Mouse (Mus musculus): ENCODE measurements at regions not wholly inside any gene's neighbourhood (a gene's known extent, or its start where the extent isn't known, plus 50 kb on each side); places are given as distances from the start of the nearest gene placed in this dataset.

DNA sequence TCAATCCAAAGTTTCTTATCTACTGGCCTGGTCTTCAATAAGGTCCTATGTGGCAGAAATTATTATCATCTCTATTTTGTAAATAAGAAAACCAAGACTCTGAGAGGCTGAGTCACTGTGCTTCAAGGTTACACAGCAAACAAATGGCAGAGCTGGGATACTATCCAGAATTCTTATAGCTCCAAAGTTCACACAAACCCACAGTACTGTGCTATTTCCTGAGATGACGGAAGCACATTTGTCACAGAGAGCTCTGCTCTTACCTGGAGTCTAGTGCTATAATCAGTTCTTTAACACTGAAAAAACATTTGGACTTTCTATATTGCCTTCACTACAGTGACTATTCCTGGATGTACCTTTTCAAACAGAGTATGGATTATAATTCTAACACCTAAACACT, 654.7 kb upstream of the Brinp1 start:
- no peak overlapping the region for H3K27ac ChIP-seq (ENCODE audit: low read length)
- H3K9ac ChIP-seq (ENCODE audit: low read length): no peak overlapping the region
- H3K4me1 ChIP-seq (replicated peaks; ENCODE audit: control insufficient read depth, insufficient read depth, low read length): no peaks in the 10 kb centered on the region
- no peaks in the 10 kb centered on the region for H3K36me3 ChIP-seq (ENCODE audit: control insufficient read depth, insufficient read depth, low read length)
- H3K4me3 ChIP-seq (ENCODE audit: low read length): no peak overlapping the region
- no peaks in the 10 kb centered on the region for H3K27me3 ChIP-seq (ENCODE audit: control insufficient read depth, insufficient read depth, low read depth, low read length)
- no peak for ATAC-seq (ENCODE audit: low read depth)
- H3K9me3 ChIP-seq (ENCODE audit: control insufficient read depth, low read length): no peaks in the 10 kb centered on the region
- 83% methylated on average over 1 of the region's 1 CpGs for WGBS
- H3K4me2 ChIP-seq (ENCODE audit: low read depth, low read length): no peak overlapping the region

DNA sequence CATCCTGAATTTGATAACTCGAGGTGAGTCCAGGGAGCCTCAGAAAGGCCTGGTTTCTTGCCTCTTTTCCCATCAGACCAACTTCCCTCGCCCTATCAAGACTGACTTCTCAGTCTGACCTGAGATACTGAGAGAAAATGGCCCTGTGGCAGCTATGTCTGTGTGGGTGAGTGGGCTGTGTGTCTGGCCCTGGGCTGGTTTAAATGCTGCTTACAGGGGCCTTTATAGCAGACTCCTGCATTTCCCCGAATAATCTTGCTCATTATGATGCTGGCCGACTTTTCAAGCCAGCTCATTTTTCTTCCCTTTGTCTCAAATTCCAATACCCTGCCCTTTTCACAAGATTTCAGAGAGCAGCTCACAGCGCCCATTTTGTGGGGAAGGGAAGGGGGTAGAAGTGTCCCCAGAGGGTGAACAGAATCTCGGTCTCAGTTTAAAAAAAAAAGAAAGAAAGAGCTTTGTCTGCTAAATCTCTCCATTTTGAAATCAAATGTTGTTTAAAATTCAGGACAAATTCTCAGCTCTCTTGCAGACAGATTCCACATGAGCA, 642.9 kb upstream of the Brinp1 start:
- 44% methylated on average over 6 of the region's 6 CpGs for WGBS
- Histone ChIP-seq H3K4me1 (replicated peaks; ENCODE audit: control insufficient read depth, insufficient read depth, low read length) (no peaks in the 10 kb centered on the region), H3K27ac (ENCODE audit: low read length) (no peak overlapping the region), H3K9me3 (ENCODE audit: control insufficient read depth, low read length) (no peaks in the 10 kb centered on the region), H3K36me3 (ENCODE audit: control insufficient read depth, insufficient read depth, low read length) (no peaks in the 10 kb centered on the region), H3K4me2 (ENCODE audit: low read depth, low read length) (no peak overlapping the region), H3K9ac (ENCODE audit: low read length) (no peak overlapping the region), H3K27me3 (ENCODE audit: control insufficient read depth, insufficient read depth, low read depth, low read length) (no peaks in the 10 kb centered on the region), H3K4me3 (ENCODE audit: low read length) (no peak overlapping the region)
- no peak for ATAC-seq (ENCODE audit: low read depth)

DNA sequence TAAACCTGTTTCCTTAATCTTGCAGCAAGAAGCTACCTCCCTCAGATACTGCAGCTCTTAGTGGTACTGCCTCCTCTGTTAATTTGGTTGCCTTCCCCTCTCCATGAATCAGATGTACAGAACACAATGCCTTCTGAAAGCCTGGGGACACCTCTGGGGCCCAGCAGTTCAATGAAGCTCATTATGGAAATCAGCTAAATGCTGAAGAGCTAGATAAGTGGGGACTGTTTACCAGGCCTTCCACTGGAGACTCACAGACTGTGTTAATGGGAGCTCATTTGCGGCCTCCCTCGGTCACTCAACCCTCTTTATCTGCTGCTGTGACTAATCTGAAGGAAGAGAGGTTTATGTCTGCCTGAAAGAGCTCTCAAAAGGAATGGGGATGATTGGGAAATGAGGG, 639.8 kb upstream of the Brinp1 start:
- WGBS: 56% methylated on average over 2 of the region's 2 CpGs
- no peaks in the 10 kb centered on the region for H3K4me1 ChIP-seq (replicated peaks; ENCODE audit: control insufficient read depth, insufficient read depth, low read length)

DNA sequence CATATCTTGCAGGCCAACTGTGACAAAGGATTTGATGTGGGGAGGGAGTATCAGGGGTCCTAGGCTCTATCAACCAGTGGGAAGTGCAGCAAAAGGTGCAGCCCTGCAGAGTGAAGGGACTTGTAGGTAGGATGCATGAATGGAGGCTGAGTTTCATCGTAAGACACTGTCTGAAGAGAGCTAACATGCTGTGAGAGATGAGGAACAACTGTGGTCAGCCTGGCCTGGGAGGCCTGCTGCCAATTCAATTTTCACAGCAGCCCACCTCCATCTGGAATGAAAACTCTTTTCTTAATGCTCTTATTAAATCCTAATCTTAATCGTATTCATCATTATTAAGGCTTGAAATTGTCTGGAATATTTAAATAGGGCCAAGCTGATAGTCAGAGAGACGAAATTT, 622.1 kb upstream of the Brinp1 start:
- H3K27me3 ChIP-seq (ENCODE audit: control insufficient read depth, insufficient read depth, low read depth, low read length): no peaks in the 10 kb centered on the region
- ATAC-seq (ENCODE audit: low read depth): peak; percentile 74
- 55% methylated on average over 3 of the region's 3 CpGs for WGBS

More for the DNA sequence above, 639.8 kb upstream of the Brinp1 start:
- no peak overlapping the region for H3K27ac ChIP-seq (ENCODE audit: low read length)
- H3K27me3 ChIP-seq (ENCODE audit: control insufficient read depth, insufficient read depth, low read depth, low read length): no peaks in the 10 kb centered on the region
- no peak overlapping the region for H3K4me3 ChIP-seq (ENCODE audit: low read length)
- H3K9ac ChIP-seq (ENCODE audit: low read length): no peak overlapping the region
- H3K9me3 ChIP-seq (ENCODE audit: control insufficient read depth, low read length): no peaks in the 10 kb centered on the region
- no peaks in the 10 kb centered on the region for H3K36me3 ChIP-seq (ENCODE audit: control insufficient read depth, insufficient read depth, low read length)
- no peak for ATAC-seq (ENCODE audit: low read depth)
- H3K4me2 ChIP-seq (ENCODE audit: low read depth, low read length): no peak overlapping the region

DNA sequence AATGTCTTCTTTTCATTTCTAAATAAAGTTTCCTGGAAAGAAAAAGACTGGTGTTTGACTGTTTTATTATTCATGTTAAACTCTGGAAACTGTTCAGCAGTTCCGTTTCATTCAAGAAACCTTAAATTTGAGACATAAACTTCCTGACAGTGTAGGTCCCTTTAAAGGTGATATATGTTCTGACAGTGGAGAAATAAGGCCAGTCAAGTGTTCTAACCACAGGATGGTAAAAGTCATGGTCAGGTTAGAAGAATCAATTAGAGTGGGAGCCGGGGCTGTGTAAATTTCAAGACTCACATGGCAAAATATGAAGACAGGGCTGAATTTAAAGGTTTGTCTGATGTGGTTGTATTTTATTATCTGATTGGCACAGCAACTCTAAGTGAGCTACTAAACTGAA, 593.9 kb upstream of the Brinp1 start:
- no peaks in the 10 kb centered on the region for H3K9me3 ChIP-seq (ENCODE audit: control insufficient read depth, low read length)
- no peaks in the 10 kb centered on the region for H3K4me1 ChIP-seq (replicated peaks; ENCODE audit: control insufficient read depth, insufficient read depth, low read length)
- 67% methylated on average over 2 of the region's 2 CpGs for WGBS
- no peak for ATAC-seq (ENCODE audit: low read depth)
- no peaks in the 10 kb centered on the region for H3K36me3 ChIP-seq (ENCODE audit: control insufficient read depth, insufficient read depth, low read length)
- no peak overlapping the region for H3K9ac ChIP-seq (ENCODE audit: low read length)
- H3K27me3 ChIP-seq (ENCODE audit: control insufficient read depth, insufficient read depth, low read depth, low read length): no peaks in the 10 kb centered on the region
- no peak overlapping the region for H3K4me2 ChIP-seq (ENCODE audit: low read depth, low read length)
- H3K27ac ChIP-seq (ENCODE audit: low read length): no peak overlapping the region
- H3K4me3 ChIP-seq (ENCODE audit: low read length): no peak overlapping the region

More for the DNA sequence above, 622.1 kb upstream of the Brinp1 start:
- H3K9ac ChIP-seq (ENCODE audit: low read length): no peak overlapping the region
- H3K4me1 ChIP-seq (replicated peaks; ENCODE audit: control insufficient read depth, insufficient read depth, low read length): no peaks in the 10 kb centered on the region
- no peaks in the 10 kb centered on the region for H3K9me3 ChIP-seq (ENCODE audit: control insufficient read depth, low read length)
- no peak overlapping the region for H3K27ac ChIP-seq (ENCODE audit: low read length)
- no peak overlapping the region for H3K4me3 ChIP-seq (ENCODE audit: low read length)
- H3K36me3 ChIP-seq (ENCODE audit: control insufficient read depth, insufficient read depth, low read length): no peaks in the 10 kb centered on the region
- no peak overlapping the region for H3K4me2 ChIP-seq (ENCODE audit: low read depth, low read length)

DNA sequence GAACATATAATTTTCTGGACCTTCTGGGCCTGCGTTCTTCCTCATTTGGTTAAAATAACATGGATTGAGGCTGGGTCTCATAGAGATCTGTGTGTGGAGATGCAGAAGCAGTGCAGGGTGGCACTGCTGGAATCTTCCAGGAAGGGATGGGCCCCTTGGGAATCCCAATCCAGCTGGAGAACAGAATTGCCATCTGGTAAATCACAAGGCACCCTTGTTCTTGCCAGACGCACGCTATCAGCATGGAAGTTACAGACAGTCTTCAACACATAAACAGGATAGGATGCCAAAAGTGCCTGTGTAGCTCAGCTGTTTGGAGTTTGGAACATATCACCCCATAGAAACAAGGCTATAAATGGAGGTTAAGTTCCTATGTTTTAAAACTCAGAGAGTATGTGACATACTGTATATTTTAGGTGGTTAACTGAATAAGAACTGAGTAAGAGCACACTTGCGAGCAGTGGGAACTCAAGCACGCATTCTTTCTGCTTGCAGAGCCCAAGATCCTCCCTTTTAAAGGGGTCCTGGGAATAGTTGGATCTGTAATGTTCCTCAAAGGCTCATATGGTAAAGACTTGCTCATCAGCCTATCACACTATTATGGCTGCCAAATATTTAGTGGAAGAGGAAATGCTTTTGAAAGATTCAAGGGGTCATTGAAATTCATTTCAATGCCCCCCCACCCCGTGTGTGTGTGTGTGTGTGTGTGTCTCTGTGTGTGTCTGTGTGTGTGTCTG, 584.1 kb upstream of the Brinp1 start:
- H3K4me2 ChIP-seq (ENCODE audit: low read depth, low read length): no peak overlapping the region
- ATAC-seq (ENCODE audit: low read depth): peak; percentile 94
- H3K9me3 ChIP-seq (ENCODE audit: control insufficient read depth, low read length): no peaks in the 10 kb centered on the region
- no peaks in the 10 kb centered on the region for H3K36me3 ChIP-seq (ENCODE audit: control insufficient read depth, insufficient read depth, low read length)
- H3K4me1 ChIP-seq (replicated peaks; ENCODE audit: control insufficient read depth, insufficient read depth, low read length): no peaks in the 10 kb centered on the region
- no peaks in the 10 kb centered on the region for H3K27me3 ChIP-seq (ENCODE audit: control insufficient read depth, insufficient read depth, low read depth, low read length)
- 0 out of 2 replicates have a peak overlapping the region, but pooled peaks have one; percentile 59 for H3K27ac ChIP-seq (ENCODE audit: low read length)
- 60% methylated on average over 6 of the region's 6 CpGs for WGBS
- H3K9ac ChIP-seq (ENCODE audit: low read length): no peak overlapping the region
- H3K4me3 ChIP-seq (ENCODE audit: low read length): no peak overlapping the region

DNA sequence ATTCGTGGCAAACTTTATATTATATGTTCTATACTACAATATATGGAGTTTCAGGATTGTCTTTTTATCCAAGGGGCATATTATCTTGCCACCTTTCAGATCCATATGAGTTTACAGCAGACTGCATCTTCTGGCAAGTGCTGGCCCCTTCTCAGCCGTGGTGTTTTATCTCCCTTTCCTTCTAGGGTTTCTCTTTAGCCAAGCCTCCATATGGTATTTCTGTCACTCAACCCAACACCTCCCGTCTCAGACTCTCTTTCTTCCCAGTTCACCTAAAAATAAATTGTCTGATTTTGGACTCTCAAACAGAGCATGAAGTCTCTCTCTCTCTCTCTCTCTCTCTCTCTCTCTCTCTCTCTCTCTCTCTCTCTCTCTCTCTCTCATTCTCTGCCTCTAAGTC, 578.9 kb upstream of the Brinp1 start:
- Histone ChIP-seq H3K9ac (ENCODE audit: low read length) (no peak overlapping the region), H3K4me1 (replicated peaks; ENCODE audit: control insufficient read depth, insufficient read depth, low read length) (no peaks in the 10 kb centered on the region), H3K9me3 (ENCODE audit: control insufficient read depth, low read length) (no peaks in the 10 kb centered on the region), H3K36me3 (ENCODE audit: control insufficient read depth, insufficient read depth, low read length) (no peaks in the 10 kb centered on the region), H3K27me3 (ENCODE audit: control insufficient read depth, insufficient read depth, low read depth, low read length) (no peaks in the 10 kb centered on the region), H3K4me2 (ENCODE audit: low read depth, low read length) (no peak overlapping the region), H3K4me3 (ENCODE audit: low read length) (no peak overlapping the region), H3K27ac (ENCODE audit: low read length) (no peak overlapping the region)
- WGBS: 40% methylated on average over 3 of the region's 3 CpGs
- no peak for ATAC-seq (ENCODE audit: low read depth)

DNA sequence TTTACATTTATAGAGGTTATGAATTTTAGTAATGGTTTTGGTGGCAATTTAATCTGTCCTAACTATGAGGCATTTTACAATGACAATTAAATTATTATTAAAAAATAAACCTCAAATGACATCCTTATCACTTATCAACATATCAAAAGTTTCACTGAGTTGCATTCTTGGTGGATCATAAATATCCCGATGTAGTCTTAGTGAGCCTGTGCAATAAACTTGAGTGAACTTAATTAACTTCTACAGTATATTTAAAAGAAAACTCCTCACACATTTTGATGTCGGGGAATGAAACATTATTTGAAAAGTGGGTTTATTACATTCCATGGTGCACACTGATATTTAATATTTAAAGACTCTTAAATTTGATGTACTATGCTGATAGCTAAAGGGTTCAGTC, 568.9 kb upstream of the Brinp1 start:
- Histone ChIP-seq H3K27ac (ENCODE audit: low read length) (no peak overlapping the region), H3K4me2 (ENCODE audit: low read depth, low read length) (no peak overlapping the region)
- no peak for ATAC-seq (ENCODE audit: low read depth)

DNA sequence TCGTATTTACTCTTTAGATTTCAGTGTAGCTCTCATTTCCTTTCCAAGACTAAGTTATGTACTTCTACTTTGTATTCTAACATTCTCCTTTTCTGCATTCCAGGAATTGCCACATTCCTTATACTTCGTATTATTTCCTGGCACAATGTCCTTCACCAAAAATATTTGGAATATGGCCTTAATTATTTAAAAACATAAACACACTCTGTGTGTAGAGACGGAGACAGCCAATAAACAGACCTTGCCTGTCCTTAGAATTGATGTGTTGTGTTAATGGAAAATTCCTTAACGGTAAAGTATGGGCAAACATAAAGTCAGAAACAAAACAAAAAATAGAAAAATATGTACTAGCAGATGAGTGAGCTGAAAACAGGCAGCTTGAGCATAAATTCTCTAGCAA, 554.1 kb upstream of the Brinp1 start:
- H3K27ac ChIP-seq (ENCODE audit: low read length): no peak overlapping the region
- no peak overlapping the region for H3K4me2 ChIP-seq (ENCODE audit: low read depth, low read length)
- H3K4me3 ChIP-seq (ENCODE audit: low read length): no peak overlapping the region
- ATAC-seq (ENCODE audit: low read depth): peak; percentile 77
- H3K9me3 ChIP-seq (ENCODE audit: control insufficient read depth, low read length): no peaks in the 10 kb centered on the region
- no peaks in the 10 kb centered on the region for H3K4me1 ChIP-seq (replicated peaks; ENCODE audit: control insufficient read depth, insufficient read depth, low read length)
- H3K9ac ChIP-seq (ENCODE audit: low read length): no peak overlapping the region
- 30% methylated on average over 4 of the region's 4 CpGs for WGBS
- no peaks in the 10 kb centered on the region for H3K36me3 ChIP-seq (ENCODE audit: control insufficient read depth, insufficient read depth, low read length)
- H3K27me3 ChIP-seq (ENCODE audit: control insufficient read depth, insufficient read depth, low read depth, low read length): no peaks in the 10 kb centered on the region

More for the DNA sequence above, 568.9 kb upstream of the Brinp1 start:
- H3K4me1 ChIP-seq (replicated peaks; ENCODE audit: control insufficient read depth, insufficient read depth, low read length): no peaks in the 10 kb centered on the region
- H3K27me3 ChIP-seq (ENCODE audit: control insufficient read depth, insufficient read depth, low read depth, low read length): no peaks in the 10 kb centered on the region
- no peak overlapping the region for H3K9ac ChIP-seq (ENCODE audit: low read length)
- H3K9me3 ChIP-seq (ENCODE audit: control insufficient read depth, low read length): no peaks in the 10 kb centered on the region
- H3K36me3 ChIP-seq (ENCODE audit: control insufficient read depth, insufficient read depth, low read length): no peaks in the 10 kb centered on the region
- WGBS: 77% methylated on average over 2 of the region's 2 CpGs
- H3K4me3 ChIP-seq (ENCODE audit: low read length): no peak overlapping the region
